In genomic region chr7:130674526-130674925, GRCm38 (mm10) we compare ENCODE assay signal across 20 mouse cellular contexts.
DNase-seq lines count a peak whose midpoint lies in the region; ATAC-seq and TF ChIP-seq lines count a peak whose summit lies in the region.
"Had no signal": no experiment of that assay in that cellular context is flagged by ENCODE, and none has a peak within 500 bp of the region (broad histone marks: within the 10 kb centered on the region; RNA-seq: fewer than 3 reads in every experiment).

No protein-coding gene starts in this region.

- no peak for TF ChIP-seq EP300 in heart, adult 2 months (IDR thresholded peaks at IDR 0.05; ENCODE audit: insufficient read depth, low read depth, low read length)
- TF ChIP-seq EP300 in stomach, postnatal 0 days (optimal IDR thresholded peaks at IDR 0.05) = no peak

- no peaks in the 10 kb centered on the region for H3K9me3 ChIP-seq in hindbrain, embryonic 13.5 days
- H3K9me3 ChIP-seq in hindbrain, embryonic 11.5 days (ENCODE audit: control insufficient read depth, low read length) = no peaks in the 10 kb centered on the region
- 0 out of 2 replicates have a peak, but pooled peaks cover 3% of the 10 kb centered on the region for H3K9me3 ChIP-seq in stomach, embryonic 16.5 days (replicated peaks; ENCODE audit: control insufficient read depth, low read length)
- no peaks in the 10 kb centered on the region for H3K9me3 ChIP-seq in stomach, postnatal 0 days (ENCODE audit: control insufficient read depth, low read length)
- H3K9me3 ChIP-seq: liver, embryonic 12.5 days had no signal

- DNase-seq in heart, adult 11 months = peak; percentile 92
- no peak for DNase-seq in heart, adult 2 months
- no peak for DNase-seq in hindbrain, embryonic 11.5 days (ENCODE audit: low spot score)
- no peak for DNase-seq in stomach, postnatal 0 days (ENCODE audit: low spot score)
- DNase-seq in right cerebral cortex, postnatal 25 days = no peak
- DNase-seq: gastrocnemius, postnatal 25 days; kidney, adult 11 months; kidney, postnatal 4 days; right cerebral cortex, postnatal 14 days; spleen, adult 18-20 months; thymus, adult 18-20 months had no signal

- peaks cover 18% of the 10 kb centered on the region for H3K36me3 ChIP-seq in heart, adult 2 months (ENCODE audit: control insufficient read depth, insufficient read depth, low read length)
- H3K36me3 ChIP-seq in hindbrain, embryonic 13.5 days = no peaks in the 10 kb centered on the region
- no peaks in the 10 kb centered on the region for H3K36me3 ChIP-seq in hindbrain, embryonic 11.5 days (ENCODE audit: control insufficient read depth, insufficient read depth, low read length)
- peaks cover 5% of the 10 kb centered on the region for H3K36me3 ChIP-seq in stomach, embryonic 16.5 days (ENCODE audit: control insufficient read depth, insufficient read depth, low read length)
- H3K36me3 ChIP-seq in stomach, postnatal 0 days (ENCODE audit: control insufficient read depth, insufficient read depth, low read length) = no peaks in the 10 kb centered on the region
- H3K36me3 ChIP-seq: liver, embryonic 12.5 days had no signal

- TF ChIP-seq POLR2A in heart, adult 2 months (IDR thresholded peaks at IDR 0.05; ENCODE audit: insufficient read depth, low read depth, low read length) = no peak

- WGBS in heart, adult 2 months = 75% methylated on average over 9 of the region's 9 CpGs
- 70% methylated on average over 9 of the region's 9 CpGs for WGBS in hindbrain, embryonic 13.5 days
- 70% methylated on average over 9 of the region's 9 CpGs for WGBS in hindbrain, embryonic 11.5 days
- WGBS in stomach, embryonic 16.5 days = 73% methylated on average over 9 of the region's 9 CpGs
- 64% methylated on average over 9 of the region's 9 CpGs for WGBS in stomach, postnatal 0 days

- H3K4me2 ChIP-seq in hindbrain, embryonic 13.5 days = no peak overlapping the region
- no peak overlapping the region for H3K4me2 ChIP-seq in hindbrain, embryonic 11.5 days (replicated peaks; ENCODE audit: low read depth, low read length)
- H3K4me2 ChIP-seq in stomach, embryonic 16.5 days (ENCODE audit: low read depth, low read length) = peak overlapping the region; percentile 6; the same call in 1 of the 2 replicates
- H3K4me2 ChIP-seq in stomach, postnatal 0 days (replicated peaks; ENCODE audit: low read depth) = no peak overlapping the region
- H3K4me2 ChIP-seq: heart, embryonic 12.5 days; kidney, embryonic 15.5 days; limb, embryonic 13.5 days; liver, embryonic 12.5 days had no signal

- H3K4me1 ChIP-seq in heart, adult 2 months (ENCODE audit: control insufficient read depth, insufficient read depth, low read length) = peaks cover 37% of the 10 kb centered on the region
- H3K4me1 ChIP-seq in hindbrain, embryonic 13.5 days (replicated peaks) = peaks cover 60% of the 10 kb centered on the region
- H3K4me1 ChIP-seq in hindbrain, embryonic 11.5 days (replicated peaks; ENCODE audit: control insufficient read depth, insufficient read depth, low read length) = no peaks in the 10 kb centered on the region; the same call in 1 of the 2 replicates
- peaks cover 36% of the 10 kb centered on the region for H3K4me1 ChIP-seq in stomach, embryonic 16.5 days (ENCODE audit: control insufficient read depth, insufficient read depth, low read length)
- peaks cover 11% of the 10 kb centered on the region for H3K4me1 ChIP-seq in stomach, postnatal 0 days (replicated peaks; ENCODE audit: control insufficient read depth, insufficient read depth)

- no peaks in the 10 kb centered on the region for H3K27me3 ChIP-seq in heart, adult 2 months (ENCODE audit: control insufficient read depth, insufficient read depth, low read length)
- no peaks in the 10 kb centered on the region for H3K27me3 ChIP-seq in hindbrain, embryonic 13.5 days
- no peaks in the 10 kb centered on the region for H3K27me3 ChIP-seq in hindbrain, embryonic 11.5 days (ENCODE audit: control insufficient read depth, insufficient read depth, low read length)
- H3K27me3 ChIP-seq in stomach, embryonic 16.5 days (ENCODE audit: control insufficient read depth, insufficient read depth, low read length) = no peaks in the 10 kb centered on the region
- no peaks in the 10 kb centered on the region for H3K27me3 ChIP-seq in stomach, postnatal 0 days (ENCODE audit: control insufficient read depth, insufficient read depth, low read length)
- H3K27me3 ChIP-seq: heart, embryonic 12.5 days; kidney, embryonic 15.5 days; limb, embryonic 13.5 days; liver, embryonic 12.5 days had no signal

- H3K79me2 ChIP-seq in heart, adult 2 months (replicated peaks; ENCODE audit: control insufficient read depth, insufficient read depth, low read length) = peaks cover 1% of the 10 kb centered on the region; the same call in 1 of the 2 replicates

- no peak overlapping the region for H3K4me3 ChIP-seq in heart, adult 2 months
- no peak overlapping the region for H3K4me3 ChIP-seq in hindbrain, embryonic 13.5 days
- no peak overlapping the region for H3K4me3 ChIP-seq in hindbrain, embryonic 11.5 days (ENCODE audit: low read depth, low read length)
- no peak overlapping the region for H3K4me3 ChIP-seq in stomach, embryonic 16.5 days (replicated peaks; ENCODE audit: low read length)
- H3K4me3 ChIP-seq in stomach, postnatal 0 days (ENCODE audit: low read depth, low read length) = no peak overlapping the region
- H3K4me3 ChIP-seq: heart, embryonic 12.5 days; kidney, embryonic 15.5 days; limb, embryonic 13.5 days; liver, embryonic 12.5 days had no signal

- no peak overlapping the region for H3K9ac ChIP-seq in heart, adult 2 months (ENCODE audit: low read depth, low read length)
- H3K9ac ChIP-seq in hindbrain, embryonic 13.5 days = peak overlapping the region; percentile 8; the same call in 1 of the 2 replicates
- H3K9ac ChIP-seq in hindbrain, embryonic 11.5 days (ENCODE audit: low read depth, low read length) = no peak overlapping the region
- peak overlapping the region; percentile 42 for H3K9ac ChIP-seq in stomach, embryonic 16.5 days (ENCODE audit: low read length)
- H3K9ac ChIP-seq in stomach, postnatal 0 days (ENCODE audit: low read length) = no peak overlapping the region
- H3K9ac ChIP-seq: forebrain, postnatal 0 days; heart, embryonic 12.5 days; kidney, embryonic 15.5 days; limb, embryonic 13.5 days; liver, embryonic 12.5 days had no signal

- H3K27ac ChIP-seq in heart, adult 2 months = no peak overlapping the region
- H3K27ac ChIP-seq in hindbrain, embryonic 13.5 days = peak overlapping the region; percentile 52; the same call in 1 of the 2 replicates
- no peak overlapping the region for H3K27ac ChIP-seq in hindbrain, embryonic 11.5 days (ENCODE audit: low read depth, low read length)
- H3K27ac ChIP-seq in stomach, embryonic 16.5 days (ENCODE audit: low read length) = peak overlapping the region; percentile 46
- no peak overlapping the region for H3K27ac ChIP-seq in stomach, postnatal 0 days (replicated peaks)
- H3K27ac ChIP-seq: kidney, embryonic 15.5 days; limb, embryonic 13.5 days; liver, embryonic 12.5 days had no signal

- TF ChIP-seq CTCF in heart, adult 2 months (IDR thresholded peaks at IDR 0.05) = no peak
- TF ChIP-seq CTCF in stomach, postnatal 0 days (IDR thresholded peaks at IDR 0.05; ENCODE audit: low read depth) = no peak

- ATAC-seq in hindbrain, embryonic 13.5 days (ENCODE audit: low FRiP score) = no peak
- no peak for ATAC-seq in hindbrain, embryonic 11.5 days (ENCODE audit: low FRiP score)
- no peak for ATAC-seq in stomach, embryonic 16.5 days (ENCODE audit: insufficient read depth, low FRiP score)
- ATAC-seq in stomach, postnatal 0 days (ENCODE audit: low FRiP score, low TSS enrichment) = no peak
- ATAC-seq: CD4-positive, CD25-positive, alpha-beta regulatory T cell, adult 4 months; midbrain, embryonic 16.5 days had no signal

- intact Hi-C loops in heart, adult 2 months (cut with DNase I) = no loop called here

Comparison
In these comparisons a context has a peak if more than half of its experiments do, and no peak if none do; other contexts are left out.
1. H3K27ac ChIP-seq: peak in hindbrain, embryonic 13.5 days (single experiment) and stomach, embryonic 16.5 days (single experiment); none in heart, adult 2 months (single experiment), hindbrain, embryonic 11.5 days (single experiment) and stomach, postnatal 0 days (single experiment).
2. H3K9ac ChIP-seq: peak in hindbrain, embryonic 13.5 days (single experiment) and stomach, embryonic 16.5 days (single experiment); none in heart, adult 2 months (single experiment), hindbrain, embryonic 11.5 days (single experiment) and stomach, postnatal 0 days (single experiment).